Mouse (Mus musculus) macrophage (primary cell): ENCODE results near the gene Catsper3. TPM values are rescaled to one million over a fixed set of nuclear protein-coding genes. Genes with fewer than 3 reads are reported as not detected.

Source experiments
- polyA plus RNA-seq: library from polyadenylated mRNA; stranded (reverse); fragments of 250-400 nt; gene quantifications from 3 replicates; pipeline ENCODE4 v1.2.4, GENCODE M21; 2018; ENCODE audit warnings: inconsistent platforms

The Catsper3 gene
- polyA plus RNA-seq, 1 experiment from 2014 or later: not detected

Other genes starting within 250 kb of the Catsper3 start
- 26.5 to 32.5 TPM (median 27.1 TPM) in 3 replicates for gene Ddx41, start 247.9 kb upstream of the Catsper3 start, polyA plus RNA-seq
- gene Fam193b, start 213.4 kb upstream of the Catsper3 start, polyA plus RNA-seq: 11.7 to 25.1 TPM (median 12.9 TPM) in 3 replicates
- 100 to 185 TPM (median 135 TPM) in 3 replicates for gene Tmed9, start 210.8 kb upstream of the Catsper3 start, polyA plus RNA-seq
- 11.0 to 27.4 TPM (median 23.7 TPM) in 3 replicates for gene B4galt7, start 184.7 kb upstream of the Catsper3 start, polyA plus RNA-seq
- gene Caml, start 161.6 kb upstream of the Catsper3 start, polyA plus RNA-seq: 34.6 to 38.5 TPM (median 35.0 TPM) in 3 replicates
- gene Ddx46, start 149.5 kb upstream of the Catsper3 start, polyA plus RNA-seq: 30.1 to 38.6 TPM (median 34.6 TPM) in 3 replicates
- 24.7 to 37.0 TPM (median 34.5 TPM) in 3 replicates for gene B230219D22Rik, start 91.4 kb upstream of the Catsper3 start, polyA plus RNA-seq
- 37.2 to 54.5 TPM (median 47.4 TPM) in 3 replicates for gene Txndc15, start 69.9 kb upstream of the Catsper3 start, polyA plus RNA-seq
- 22.0 to 41.0 TPM (median 36.0 TPM) in 3 replicates for gene Pcbd2, start 57.2 kb upstream of the Catsper3 start, polyA plus RNA-seq
- not detected in 3 replicates for gene Pitx1, start 51.6 kb downstream of the Catsper3 start, polyA plus RNA-seq